Mouse (Mus musculus) heart, adult 11 months (tissue): ENCODE measurements around the gene Smim24.

Source experiments
- DNase-seq: peaks from one replicate; pipeline ENCODE4 v3.0.0; 2022

Gene Smim24

GRCm38 (mm10) chr10:81410981-81411380, 18.1 kb downstream of the Smim24 start:
- DNase-seq: peak; percentile 98

- DNase-seq: peak; percentile 100
These were observed 18.9 kb downstream of the Smim24 start for GRCm38 (mm10) chr10:81411471-81412400.

- DNase-seq: peak; percentile 97
These were observed 19.9 kb downstream of the Smim24 start for GRCm38 (mm10) chr10:81412586-81413309.

GRCm38 (mm10) chr10:81413310-81414261, 20.7 kb downstream of the Smim24 start:
- DNase-seq: peak; percentile 100

GRCm38 (mm10) chr10:81414682-81415081, 21.8 kb downstream of the Smim24 start:
- DNase-seq: peak; percentile 98

- no peak for DNase-seq
These were observed 22.3 kb downstream of the Smim24 start for GRCm38 (mm10) chr10:81415146-81415545.

GRCm38 (mm10) chr10:81415549-81416310, 22.9 kb downstream of the Smim24 start:
- DNase-seq: peak; percentile 98

- DNase-seq: peak; percentile 99
These were observed 23.9 kb downstream of the Smim24 start for GRCm38 (mm10) chr10:81416581-81417226.

- DNase-seq: peak; percentile 96
These were observed 24.7 kb downstream of the Smim24 start for GRCm38 (mm10) chr10:81417227-81418215.

GRCm38 (mm10) chr10:81418216-81419070, 25.6 kb downstream of the Smim24 start:
- DNase-seq: peak; percentile 93

- peak; percentile 90 for DNase-seq
These were observed 26.5 kb downstream of the Smim24 start for GRCm38 (mm10) chr10:81419111-81419928.

- peak; percentile 95 for DNase-seq
These were observed 27.4 kb downstream of the Smim24 start for GRCm38 (mm10) chr10:81420191-81420767.

- peak; percentile 91 for DNase-seq
These were observed 28.4 kb downstream of the Smim24 start for GRCm38 (mm10) chr10:81421041-81421796.

- peak; percentile 97 for DNase-seq
These were observed 28.9 kb downstream of the Smim24 start for GRCm38 (mm10) chr10:81421797-81422100.

- peak; percentile 94 for DNase-seq
These were observed 29.3 kb downstream of the Smim24 start for GRCm38 (mm10) chr10:81422191-81422590.

GRCm38 (mm10) chr10:81422661-81423217, 29.9 kb downstream of the Smim24 start:
- DNase-seq: peak; percentile 91
